Mouse (Mus musculus): ENCODE measurements around the gene Commd8.

Commd8 gene

DNA sequence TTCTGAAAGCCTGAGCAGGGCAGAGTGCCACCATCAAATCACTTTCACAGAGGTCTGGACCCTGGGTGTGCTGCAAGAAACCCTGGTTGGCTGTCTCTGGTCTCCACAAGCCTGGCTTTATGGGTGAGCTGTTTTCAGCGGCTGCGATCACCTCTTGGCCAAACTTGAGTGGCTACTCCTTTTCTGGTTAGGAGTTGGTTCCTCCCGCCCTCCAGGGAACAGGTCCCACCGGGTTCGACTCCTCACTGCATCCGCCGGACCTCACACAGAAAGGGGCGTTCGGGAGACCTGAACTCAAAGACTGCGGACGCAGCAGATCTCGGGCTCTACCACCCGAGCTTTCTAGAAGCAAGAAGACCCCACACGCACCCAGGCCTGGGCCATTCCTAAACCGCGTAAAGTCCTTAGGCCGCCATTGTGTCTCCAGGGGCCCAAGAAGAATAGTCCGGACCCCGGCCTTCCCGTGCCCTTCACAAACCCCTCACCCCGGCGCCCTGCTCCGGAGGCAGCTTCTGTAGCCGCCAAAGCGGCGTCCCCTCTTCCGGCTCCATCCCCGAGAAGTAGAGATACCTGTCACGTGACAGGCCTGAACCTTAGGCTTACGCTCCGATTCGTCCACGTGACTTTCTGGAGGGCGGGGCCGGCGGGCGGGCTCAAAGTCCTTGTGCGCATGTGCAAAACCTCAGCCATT, at the start of gene Commd8:
Gene Commd8, minus strand, starts transcription at position 596 of the 691 bp plus-strand sequence.
- peak; percentile 86 for DNase-seq (ENCODE audit: low read depth)

DNA sequence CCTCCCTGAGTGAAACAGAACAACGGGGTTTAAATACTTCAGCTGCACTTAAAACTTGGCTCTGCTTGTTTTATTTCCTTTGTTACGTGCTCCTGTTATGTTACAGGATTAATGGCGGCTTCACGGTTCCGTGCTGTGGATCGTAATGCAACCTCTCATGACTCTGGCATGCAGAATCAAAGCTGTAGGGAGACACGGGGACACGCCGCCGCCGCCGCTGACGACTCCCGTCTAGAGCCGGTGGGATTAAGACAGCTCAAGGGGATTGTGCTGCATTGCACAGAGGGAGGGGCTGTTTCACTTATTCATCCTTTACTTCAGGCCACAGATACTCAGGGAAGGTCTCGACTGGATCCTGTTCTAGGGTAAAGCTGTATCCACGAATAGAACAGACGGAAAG, 43.8 kb upstream of the Commd8 start:
- DNase-seq (ENCODE audit: low read depth): no peak

DNA sequence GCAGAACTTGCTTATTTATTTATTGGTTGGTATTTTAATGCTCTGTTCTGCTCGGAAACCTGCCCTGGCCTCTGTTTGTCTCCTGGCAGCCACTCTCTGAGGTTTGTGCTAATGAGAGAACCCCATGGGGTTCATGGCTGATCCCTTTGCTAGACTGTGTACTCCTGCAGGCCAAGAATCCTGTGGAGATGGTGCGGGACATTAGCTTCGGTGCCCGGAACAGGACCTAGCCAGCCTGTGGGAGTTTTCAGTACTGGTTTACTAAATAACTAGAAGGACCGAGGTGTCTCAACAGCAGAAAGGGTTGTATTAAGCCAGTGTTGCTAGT, 42.8 kb upstream of the Commd8 start:
- DNase-seq (ENCODE audit: low read depth): no peak

DNA sequence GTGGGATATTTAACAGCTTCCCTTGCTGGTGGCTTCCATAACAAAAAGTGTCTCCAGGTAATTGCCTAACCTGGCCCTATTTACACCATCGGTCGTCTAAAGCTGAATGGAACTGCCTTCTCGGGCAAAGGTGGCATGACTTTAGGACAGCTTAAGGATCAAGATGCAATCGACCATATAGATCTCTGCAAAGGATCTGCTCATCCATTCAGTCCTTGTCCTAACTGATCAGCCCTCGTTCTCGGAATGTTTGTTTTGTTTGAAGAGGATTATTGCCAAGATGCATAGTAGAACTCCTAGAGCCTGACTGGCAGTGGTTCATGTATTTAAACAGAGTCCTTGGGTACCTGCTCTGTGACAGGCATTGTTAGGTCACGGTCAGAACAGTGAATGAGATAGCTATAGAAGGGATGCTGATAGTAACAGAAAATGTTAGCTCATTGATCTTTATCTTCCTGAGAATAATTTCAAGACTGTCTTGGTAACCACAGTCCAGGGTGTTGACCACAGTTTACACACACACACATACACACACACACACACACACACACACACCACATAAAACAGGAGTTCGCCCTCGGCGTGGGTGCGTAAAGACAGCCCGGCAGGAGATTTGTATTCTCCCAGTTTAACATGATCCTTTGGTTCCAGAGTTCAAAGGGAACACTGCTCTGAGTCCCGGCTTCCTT, 42.3 kb upstream of the Commd8 start:
- no peak for DNase-seq (ENCODE audit: low read depth)

DNA sequence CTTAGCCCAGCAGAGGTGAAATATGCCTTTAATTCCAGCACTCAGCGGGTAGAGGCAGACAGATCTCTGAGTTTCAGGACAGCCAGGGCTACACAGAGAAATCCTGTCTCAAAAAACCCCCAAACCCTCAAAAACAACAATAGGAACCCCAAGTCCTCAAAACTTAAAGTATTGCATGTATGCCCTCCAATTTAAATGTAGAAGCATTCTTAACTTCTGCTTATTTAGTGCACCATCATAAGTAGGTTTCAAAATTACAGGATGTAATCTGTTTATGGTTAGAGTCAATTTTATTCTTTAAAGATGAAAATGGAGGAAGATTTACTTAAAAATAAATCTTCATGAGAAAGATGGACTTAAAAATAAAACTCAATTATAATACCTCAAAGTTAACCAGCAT, 40.5 kb upstream of the Commd8 start:
- no peak for DNase-seq (ENCODE audit: low read depth)

DNA sequence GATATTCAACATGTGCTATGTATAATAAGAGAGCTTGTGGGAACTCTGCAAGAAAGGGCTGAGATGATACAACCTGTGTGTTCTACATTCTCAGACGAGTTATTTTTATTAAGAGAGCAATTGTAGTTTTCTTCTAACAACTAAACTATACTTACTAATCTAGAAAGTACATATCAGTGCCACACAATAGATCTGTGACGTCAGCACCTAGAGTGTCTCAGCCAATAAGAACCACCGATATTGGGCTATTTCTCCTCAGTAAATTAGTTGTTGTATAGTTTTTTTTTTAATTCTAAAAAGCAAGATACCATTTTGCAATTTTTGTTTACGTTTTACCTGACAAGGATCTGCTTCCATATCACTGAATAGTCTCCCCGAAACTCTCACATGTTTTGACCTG, 37.3 kb upstream of the Commd8 start:
- DNase-seq (ENCODE audit: low read depth): no peak

DNA sequence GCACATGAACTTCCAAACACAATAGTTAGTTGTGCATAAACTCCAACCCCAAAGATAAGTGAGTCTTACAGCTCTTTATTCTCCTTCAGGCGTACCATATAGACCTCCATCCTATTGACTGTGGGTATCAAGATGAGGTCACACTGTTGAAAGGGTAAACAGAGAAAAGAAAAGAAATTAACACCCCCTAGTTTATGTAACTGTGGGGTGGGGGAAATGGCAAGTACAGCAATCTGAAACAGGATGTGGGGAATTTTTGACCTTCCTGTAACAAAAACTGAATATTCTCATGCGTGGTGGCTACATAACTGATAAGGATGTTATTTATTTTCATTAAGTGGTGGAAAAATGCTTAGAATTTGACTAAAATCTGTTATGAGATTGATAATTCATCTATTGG, 36.5 kb upstream of the Commd8 start:
- no peak for DNase-seq (ENCODE audit: low read depth)

DNA sequence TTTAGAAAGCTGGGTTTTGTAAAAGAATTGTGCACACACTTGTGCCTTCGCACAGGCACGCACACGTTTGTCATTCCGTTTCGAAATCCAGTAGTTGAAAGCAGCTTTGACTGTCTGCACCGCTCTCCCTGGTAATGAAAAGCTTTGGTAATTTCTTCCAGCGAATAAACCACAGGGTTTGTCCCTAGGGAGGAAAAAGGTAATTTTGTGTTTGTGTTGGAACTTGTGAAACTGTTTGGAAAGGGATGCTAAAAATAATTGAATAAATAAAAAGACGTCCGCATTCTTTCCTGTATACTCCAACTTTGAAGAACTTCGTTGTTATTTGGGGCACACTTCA, 35.7 kb upstream of the Commd8 start:
- DNase-seq (ENCODE audit: low read depth): no peak

DNA sequence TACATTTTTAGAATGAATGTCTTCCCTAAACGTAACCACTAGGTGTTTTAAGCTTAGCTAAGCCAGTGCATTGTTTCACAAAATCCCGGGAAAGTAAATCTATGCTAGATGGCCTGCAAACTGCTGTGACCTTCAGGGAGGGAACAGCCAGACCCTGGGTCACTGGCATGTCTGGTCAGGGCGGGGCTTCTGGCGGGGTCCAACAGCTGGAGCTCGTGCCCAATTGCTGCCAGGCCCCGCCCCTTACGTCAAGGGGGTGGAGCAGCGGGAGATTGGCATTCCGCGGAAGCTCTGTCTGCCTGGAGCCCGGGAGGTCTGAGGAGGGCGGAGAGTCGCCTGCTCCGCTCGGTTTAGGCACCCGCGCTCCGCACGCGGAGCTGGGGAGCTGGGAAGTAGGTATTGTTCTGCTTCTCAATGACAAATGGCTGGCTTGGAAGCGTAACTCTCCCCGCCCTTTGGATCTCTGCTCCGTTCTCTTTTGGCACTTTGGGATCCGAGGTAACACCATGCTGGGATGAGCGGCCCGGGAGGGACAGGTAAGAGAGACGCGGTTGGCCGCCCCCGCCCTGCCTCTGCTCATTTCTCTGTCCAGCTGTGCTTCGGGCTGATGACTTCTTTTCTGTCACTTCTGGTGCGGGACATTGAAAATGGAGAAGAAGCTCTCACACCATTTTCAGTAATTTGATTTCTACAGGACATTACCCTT, 35.2 kb upstream of the Commd8 start:
- peak; percentile 89 for DNase-seq (ENCODE audit: low read depth)

DNA sequence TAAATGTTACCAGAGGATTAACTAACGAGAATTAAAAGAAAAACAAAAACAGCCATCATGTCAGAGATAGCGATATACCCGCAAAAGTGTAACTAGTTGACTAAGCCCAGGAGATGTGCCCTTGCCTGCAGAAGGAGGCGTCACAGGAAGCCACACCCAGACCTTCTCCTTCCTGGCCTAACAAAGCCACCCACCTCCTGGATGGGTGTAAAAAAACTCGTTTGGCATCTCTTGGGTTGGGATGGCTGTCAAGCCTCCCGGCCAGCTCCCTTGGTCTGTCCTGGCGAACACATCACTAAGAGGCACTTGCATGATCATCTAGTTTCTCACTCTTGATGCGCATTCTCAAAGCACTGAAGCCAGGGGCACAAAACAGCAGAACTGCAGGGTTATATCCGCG, 34.0 kb upstream of the Commd8 start:
- no peak for DNase-seq (ENCODE audit: low read depth)

DNA sequence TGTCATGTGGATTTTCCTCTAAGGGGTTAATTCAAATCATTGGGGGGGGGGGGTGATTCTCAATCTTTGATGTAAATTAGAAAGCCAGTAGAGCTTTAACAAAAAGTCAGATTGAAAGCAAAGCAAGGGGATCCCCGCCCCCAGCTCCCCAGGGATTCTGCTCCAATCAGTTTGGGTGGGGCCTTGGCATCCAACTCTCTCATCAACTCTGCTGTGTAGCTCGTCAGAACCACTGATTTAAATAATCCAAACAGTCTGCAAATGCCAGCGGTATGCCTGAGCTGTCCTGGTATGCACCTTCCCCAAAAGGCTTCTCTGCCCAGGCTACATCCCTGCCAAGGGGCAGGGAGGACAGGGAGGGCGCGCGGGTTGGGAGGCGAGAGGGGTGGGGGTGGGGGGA, 33.6 kb upstream of the Commd8 start:
- DNase-seq (ENCODE audit: low read depth): no peak

DNA sequence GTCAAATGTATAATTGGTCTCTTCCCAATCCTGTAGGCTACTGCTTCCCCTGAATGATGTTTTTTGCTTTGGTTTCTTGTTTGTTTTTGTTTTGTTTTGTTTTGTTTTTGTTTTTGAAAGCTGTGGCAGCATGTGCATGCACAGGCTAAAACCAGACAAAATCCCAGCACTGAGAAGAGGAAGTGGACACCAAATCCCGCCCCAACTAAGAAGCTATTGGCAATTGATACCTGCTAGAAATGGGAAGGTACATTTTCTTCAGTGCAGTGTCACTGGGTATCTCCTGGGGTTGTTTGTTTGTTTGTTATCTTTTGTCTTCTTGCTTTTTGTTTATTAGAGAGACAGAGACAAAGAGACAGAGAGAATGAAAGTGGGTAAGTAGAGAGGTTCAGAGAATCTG, 27.5 kb upstream of the Commd8 start:
- no peak for DNase-seq (ENCODE audit: low read depth)

DNA sequence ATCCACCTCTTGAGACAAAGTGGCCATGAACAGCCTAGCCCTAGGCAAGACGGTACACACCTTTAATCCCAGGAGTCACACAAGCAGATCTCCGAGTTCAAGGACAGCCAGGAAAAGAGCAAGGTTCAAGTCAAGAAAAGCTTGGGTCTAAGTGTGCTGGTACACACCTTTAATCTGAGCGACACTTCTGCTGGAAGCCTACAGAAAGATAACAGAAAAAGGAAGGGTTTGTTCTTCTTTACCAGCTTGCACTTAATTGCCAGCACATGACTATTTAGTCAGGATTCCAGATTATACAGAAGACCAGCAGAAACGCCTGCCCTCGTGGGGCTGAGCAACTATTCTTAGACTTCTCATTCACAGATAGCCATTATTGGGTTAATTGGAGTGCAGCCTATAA, 23.9 kb upstream of the Commd8 start:
- DNase-seq (ENCODE audit: low read depth): no peak

DNA sequence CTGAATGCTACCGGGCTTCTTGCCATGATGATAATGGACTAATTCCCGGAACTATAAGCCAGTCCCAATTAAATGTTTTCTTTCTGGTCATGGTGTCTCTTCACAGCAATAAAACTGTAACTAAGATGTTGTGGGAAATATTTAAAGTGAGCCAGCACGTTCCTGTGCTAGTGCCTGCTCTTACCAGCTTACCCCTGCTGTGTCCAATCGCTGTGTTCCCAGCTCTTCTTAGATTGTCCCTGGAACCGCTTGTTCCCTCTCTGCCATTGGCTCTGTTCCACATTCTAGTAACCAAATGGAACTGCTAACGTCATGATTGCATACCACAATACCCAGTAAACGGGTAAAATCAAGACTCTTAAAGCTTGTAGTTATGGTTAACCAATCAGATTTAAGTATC, 23.2 kb upstream of the Commd8 start:
- DNase-seq (ENCODE audit: low read depth): no peak

DNA sequence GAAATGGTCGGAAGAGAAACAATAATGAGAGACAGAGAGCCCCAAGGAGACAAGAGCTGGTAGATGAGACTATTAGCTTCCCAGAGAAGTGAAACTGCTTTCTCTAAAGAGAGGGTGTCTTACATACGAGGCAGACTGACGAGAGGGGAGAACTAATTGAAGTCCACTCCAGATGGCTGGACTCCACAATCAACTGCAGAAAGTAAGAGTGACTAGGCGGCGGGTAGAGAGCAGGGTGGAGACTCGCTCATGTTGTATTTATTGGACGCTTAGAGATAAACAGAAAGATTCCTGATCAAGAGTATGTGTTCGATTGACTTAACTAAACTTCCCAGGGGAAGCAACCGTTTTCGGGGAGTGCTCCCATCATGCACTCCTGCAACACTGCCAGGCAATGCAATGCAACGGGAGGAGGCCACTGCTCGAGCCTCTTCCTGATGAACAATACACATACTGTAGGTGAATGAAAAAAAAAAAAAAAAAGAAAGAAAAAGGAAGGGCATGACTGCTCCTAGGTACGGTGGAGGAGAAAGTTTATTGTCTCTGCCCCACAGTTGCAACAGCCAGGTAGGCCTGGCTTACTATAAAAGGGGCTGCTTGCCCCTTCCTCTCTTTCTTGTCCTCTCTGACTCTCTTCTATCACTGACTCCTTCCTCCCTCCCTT, 16.6 kb upstream of the Commd8 start:
- DNase-seq (ENCODE audit: low read depth): no peak

DNA sequence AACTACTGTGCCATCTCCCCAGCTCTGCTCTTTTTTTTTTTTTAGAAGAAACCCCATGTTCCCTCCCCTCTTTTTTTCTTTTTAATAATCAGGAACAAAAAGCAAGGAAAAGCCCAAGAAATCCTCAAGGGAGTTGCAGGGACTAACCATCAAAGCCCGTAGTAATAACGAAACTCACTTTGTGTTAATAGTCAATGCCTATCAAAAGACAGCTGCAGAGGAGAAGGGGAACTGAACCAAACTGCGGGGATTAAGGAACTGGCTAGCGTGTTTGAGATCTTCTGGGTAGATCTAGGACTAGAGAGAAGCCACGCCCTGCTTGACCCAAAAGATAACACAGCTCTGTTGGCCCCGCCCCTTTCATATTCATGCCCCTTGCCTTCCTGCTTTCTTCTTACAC, 15.9 kb upstream of the Commd8 start:
- DNase-seq (ENCODE audit: low read depth): no peak

DNA sequence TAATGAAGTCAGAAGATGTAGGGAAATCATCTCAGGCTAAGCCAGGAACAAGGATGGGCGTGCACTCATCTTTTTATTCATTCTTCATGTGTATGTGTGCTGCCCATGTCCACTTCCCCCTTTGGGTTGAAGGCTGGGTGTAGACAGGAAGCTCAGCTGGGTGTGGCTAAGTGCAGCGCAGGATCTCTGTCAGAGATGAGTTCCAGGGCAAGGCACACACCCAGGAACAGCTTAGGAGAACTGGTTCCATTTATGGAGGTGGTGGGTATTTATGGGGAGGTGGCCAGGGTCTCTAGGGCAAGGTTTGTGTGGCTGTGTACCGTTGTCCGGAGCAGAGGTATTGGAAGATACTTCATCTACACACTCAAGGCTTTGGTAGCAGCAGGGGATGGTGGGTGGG, 14.8 kb upstream of the Commd8 start:
- no peak for DNase-seq (ENCODE audit: low read depth)

DNA sequence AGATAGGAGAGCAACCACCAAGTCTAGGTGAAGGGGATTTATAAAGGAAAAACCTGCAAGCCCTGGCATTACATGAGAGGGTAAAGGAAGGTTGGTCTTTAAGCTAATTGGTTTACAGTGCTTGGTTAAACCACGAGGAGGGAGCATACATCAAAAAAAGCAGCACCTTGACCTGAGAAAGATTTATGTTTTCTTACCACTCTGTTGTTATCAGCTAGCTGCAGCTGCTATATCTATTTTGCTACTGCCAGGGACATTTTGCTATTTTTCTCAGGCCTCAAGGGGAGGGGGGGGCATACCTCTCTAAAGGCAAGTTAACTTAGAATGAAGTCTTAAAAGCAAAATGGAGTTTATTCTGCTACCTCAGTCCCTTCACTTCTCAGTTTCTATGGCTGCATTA, 13.2 kb upstream of the Commd8 start:
- no peak for DNase-seq (ENCODE audit: low read depth)

DNA sequence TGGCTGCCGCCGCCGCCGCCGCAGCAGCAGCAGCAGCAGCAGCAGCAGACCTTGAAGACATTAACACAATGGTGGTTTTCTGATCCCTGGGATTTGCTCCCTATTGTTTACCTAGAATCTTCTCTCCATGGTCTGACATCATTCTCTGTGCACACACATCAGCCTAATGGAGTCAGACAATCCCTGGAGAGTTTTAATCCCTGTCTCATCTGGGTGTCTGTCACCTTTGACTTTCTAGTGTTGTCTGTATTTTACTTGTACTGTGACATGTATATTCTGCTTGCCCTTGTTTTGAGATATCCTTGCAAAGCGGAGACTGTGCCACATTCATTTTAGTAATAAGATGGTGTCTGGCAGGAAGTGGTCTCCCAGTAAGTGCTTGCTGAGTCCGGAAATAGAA, 7.5 kb upstream of the Commd8 start:
- no peak for DNase-seq (ENCODE audit: low read depth)

DNA sequence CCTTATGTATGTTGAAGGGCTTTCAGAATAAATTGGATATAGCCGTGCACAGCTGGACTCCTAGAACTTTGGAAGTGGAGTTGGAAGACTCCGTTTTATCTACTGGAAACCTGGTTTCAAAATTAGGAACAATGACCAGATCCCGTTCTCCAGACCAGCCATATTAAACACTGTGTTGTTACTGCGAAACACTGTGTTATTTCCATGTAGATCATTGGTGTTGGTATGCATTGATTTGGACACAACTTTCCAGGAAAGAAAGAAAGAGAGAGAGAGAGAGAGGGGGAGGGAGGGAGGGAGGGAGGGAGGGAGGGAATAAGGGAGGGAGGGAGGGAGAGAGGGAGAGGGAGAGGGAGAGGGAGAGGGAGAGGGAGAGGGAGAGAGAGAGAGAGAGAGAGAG, 7.1 kb upstream of the Commd8 start:
- no peak for DNase-seq (ENCODE audit: low read depth)

DNA sequence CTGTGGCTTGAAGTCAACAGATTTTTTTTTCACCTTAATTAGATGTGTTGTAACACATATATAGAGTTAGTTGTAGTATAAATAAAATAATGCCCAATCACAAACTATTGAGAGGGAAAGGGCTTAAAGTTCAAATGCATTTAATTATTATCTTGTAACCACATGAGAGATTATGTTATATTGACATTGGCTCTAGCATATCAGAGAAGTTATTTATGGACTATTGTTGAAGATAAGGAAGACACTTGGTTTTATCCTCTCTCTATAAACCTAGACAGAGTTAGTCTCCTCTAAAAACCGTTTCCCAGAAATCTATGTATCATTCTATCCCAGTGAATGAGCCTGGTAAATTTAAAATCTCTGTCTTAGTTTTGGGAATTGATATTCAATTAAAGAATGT, 5.5 kb upstream of the Commd8 start:
- no peak for DNase-seq (ENCODE audit: low read depth)

DNA sequence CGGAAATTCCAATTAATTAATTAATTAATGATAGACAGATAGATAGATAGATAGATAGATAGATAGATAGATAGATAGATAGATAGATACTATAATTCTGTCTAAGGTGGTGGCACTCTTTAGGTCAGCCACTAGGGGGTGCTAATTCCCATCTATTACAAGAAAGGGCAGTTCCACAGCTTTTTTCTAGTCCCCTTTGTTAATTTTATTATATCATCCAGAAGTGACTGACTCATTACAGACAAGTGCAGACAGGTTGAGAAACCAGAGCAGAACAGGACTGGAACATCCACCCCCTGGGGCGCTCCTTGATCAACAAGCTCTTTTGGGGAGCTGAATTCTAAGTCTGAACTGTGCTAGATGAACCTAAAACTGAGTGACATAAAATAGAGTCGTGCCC, 4.7 kb upstream of the Commd8 start:
- DNase-seq (ENCODE audit: low read depth): no peak

DNA sequence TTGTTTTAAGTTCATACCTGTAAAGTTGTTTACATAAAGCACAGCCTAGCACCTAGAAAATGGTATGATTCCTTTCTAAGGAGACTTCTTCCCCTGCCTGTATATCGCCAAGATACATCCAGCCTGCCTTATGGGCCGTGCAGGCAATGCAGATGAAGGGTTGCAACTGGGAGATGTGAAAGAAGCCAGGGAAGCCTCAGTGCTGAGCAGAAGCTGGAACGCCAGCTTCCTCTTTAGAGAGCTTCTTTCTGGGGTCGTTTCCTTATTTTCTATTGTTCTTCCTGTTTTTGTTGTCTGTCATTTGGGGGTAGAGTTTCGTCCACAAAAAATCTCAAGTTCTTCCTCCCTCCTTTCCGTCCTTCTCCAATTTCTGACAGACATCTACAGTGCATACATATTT, 2.1 kb upstream of the Commd8 start:
- no peak for DNase-seq (ENCODE audit: low read depth)
